Mouse (Mus musculus) liver, embryonic 12.5 days (tissue): ENCODE data around the gene Fcgr1. TPM values are rescaled to one million over a fixed set of nuclear protein-coding genes. Genes with fewer than 3 reads are reported as not detected.

Experiments used
- microRNA-seq: library from miRNA; unstranded; fragments of <30 nt; microRNA quantifications from one replicate; pipeline ENCODE4, GENCODE M21; 2017
- polyA plus RNA-seq: library from polyadenylated mRNA; unstranded; fragments of >200 nt; fragmentation: Nextera tagmentation; extraction: Ambion mirVana; gene quantifications from 2 replicates; pipeline ENCODE4 v1.2.1, GENCODE M21; 2016

Gene Fcgr1
- polyA plus RNA-seq, 1 experiment from 2014 or later, result 2.7 TPM

Small RNA genes lying within 50 kb of the gene (microRNA-seq; reads per million reads assigned to microRNA genes)
- not detected for gene Gm47311
- gene Gm47313, result not detected

Other genes starting within 250 kb of the Fcgr1 start
- gene Vps45, start 235.5 kb downstream of the Fcgr1 start, polyA plus RNA-seq, result 17.6 and 18.6 TPM in 2 replicates
- 10.8 and 12.7 TPM in 2 replicates for gene Otud7b, start 189.4 kb downstream of the Fcgr1 start, polyA plus RNA-seq
- 2.4 and 3.9 TPM in 2 replicates for gene Mtmr11, start 132.0 kb downstream of the Fcgr1 start, polyA plus RNA-seq
- 135 and 142 TPM in 2 replicates for gene Sf3b4, start 121.6 kb downstream of the Fcgr1 start, polyA plus RNA-seq
- gene Sv2a, start 112.8 kb downstream of the Fcgr1 start, polyA plus RNA-seq, result 1.1 and 1.4 TPM in 2 replicates
- gene Bola1, start 74.3 kb downstream of the Fcgr1 start, polyA plus RNA-seq, result 57.4 and 61.7 TPM in 2 replicates
- gene Hist2h2ab, start 74.1 kb downstream of the Fcgr1 start, polyA plus RNA-seq, result 0.71 and 0.86 TPM in 2 replicates
- 15.9 and 17.5 TPM in 2 replicates for gene Hist2h2ac, start 73.1 kb downstream of the Fcgr1 start, polyA plus RNA-seq
- 6.1 and 6.6 TPM in 2 replicates for gene Hist2h2be, start 72.8 kb downstream of the Fcgr1 start, polyA plus RNA-seq
- gene Hist2h3c2, start 54.8 kb downstream of the Fcgr1 start, polyA plus RNA-seq, result 12.3 and 13.8 TPM in 2 replicates
- 55.9 and 73.8 TPM in 2 replicates for gene Hist2h2aa2, start 53.7 kb downstream of the Fcgr1 start, polyA plus RNA-seq
- gene Hist2h2aa1, start 48.5 kb downstream of the Fcgr1 start, polyA plus RNA-seq, result 23.9 and 29.2 TPM in 2 replicates
- gene Hist2h3c1, start 47.3 kb downstream of the Fcgr1 start, polyA plus RNA-seq, result 2.7 and 3.0 TPM in 2 replicates
- gene Hist2h4, start 30.7 kb downstream of the Fcgr1 start, polyA plus RNA-seq, result 27.0 and 29.3 TPM in 2 replicates
- gene Hist2h3b, start 25.3 kb downstream of the Fcgr1 start, polyA plus RNA-seq, result 99.1 and 113 TPM in 2 replicates
- gene Hist2h2bb, start 24.2 kb downstream of the Fcgr1 start, polyA plus RNA-seq, result 23.6 and 31.6 TPM in 2 replicates
- gene BC107364, start 158.3 kb upstream of the Fcgr1 start, polyA plus RNA-seq, result not detected in 2 replicates
- gene Hfe2, start 231.2 kb upstream of the Fcgr1 start, polyA plus RNA-seq, result 0.68 and 0.98 TPM in 2 replicates